Mouse (Mus musculus) heart, postnatal 36 days (tissue): ENCODE results near the gene Gm2a. TPM values are rescaled to one million over a fixed set of nuclear protein-coding genes. Genes with fewer than 3 reads are reported as not detected.

ENCODE experiments used
- total RNA-seq, 2 experiments: library from RNA; stranded (reverse); gene quantifications; 2 replicates each; pipeline ENCODE4 v1.2.3; 2021

The Gm2a gene
- total RNA-seq, 2 experiments from 2014 or later: 10.8 to 11.8 TPM

Other genes with a start within 250 kb of the Gm2a start
- gene Lyrm7, start 237.2 kb upstream of the Gm2a start, total RNA-seq: 10 to 100 TPM; 37.9 to 39.0 TPM
- 100 to 1,000 TPM; 292 to 340 TPM for gene Hint1, start 231.7 kb upstream of the Gm2a start, total RNA-seq
- 100 to 1,000 TPM; 189 to 218 TPM for gene Gpx3, start 195.7 kb upstream of the Gm2a start, total RNA-seq
- gene Tnip1, start 135.2 kb upstream of the Gm2a start, total RNA-seq: 10 to 100 TPM; 29.2 to 29.4 TPM
- gene Anxa6, start 64.7 kb upstream of the Gm2a start, total RNA-seq: 100 to 1,000 TPM; 234 to 241 TPM
- gene Ccdc69, start 20.0 kb upstream of the Gm2a start, total RNA-seq: 1 to 10 TPM; 7.6 to 8.0 TPM
- not detected for gene Slc36a3, start 53.6 kb downstream of the Gm2a start, total RNA-seq
- gene Slc36a2, start 87.0 kb downstream of the Gm2a start, total RNA-seq: 10 to 100 TPM; 14.3 to 14.8 TPM
- 10 to 100 TPM in 1 of 2 experiments, 1 to 10 TPM in 1; 9.4 to 10.5 TPM for gene Slc36a1, start 106.2 kb downstream of the Gm2a start, total RNA-seq
- under 1 TPM; 0.03 TPM for gene Fat2, start 238.4 kb downstream of the Gm2a start, total RNA-seq